8 mouse cellular contexts compared by ENCODE assay signal in the genomic region with DNA sequence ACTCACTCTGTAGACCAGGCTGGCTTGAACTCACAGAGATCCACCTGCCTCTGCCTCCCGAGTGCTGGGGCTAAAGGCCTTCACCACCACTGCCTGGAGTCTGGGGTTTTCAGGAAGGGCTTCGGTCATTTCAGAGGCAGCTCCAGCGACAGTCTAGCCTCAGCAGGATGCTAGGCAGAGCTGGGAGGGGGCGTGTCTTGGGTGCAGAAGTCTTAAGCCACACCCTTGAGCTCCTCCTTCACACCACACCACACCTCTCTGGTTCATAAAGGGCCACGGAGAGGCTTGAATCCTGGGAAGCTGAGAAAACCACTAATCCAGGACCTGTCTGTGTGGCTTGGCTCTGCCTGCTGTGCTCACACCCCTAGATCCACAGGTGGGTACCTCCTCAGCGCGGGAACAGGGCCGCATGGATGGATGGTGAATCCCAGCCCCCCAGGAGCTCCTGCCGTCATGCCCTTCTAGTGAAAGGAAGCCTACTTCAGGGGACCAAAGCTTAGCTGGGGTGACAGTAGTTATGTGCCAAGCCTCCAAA. TPM values are rescaled to one million over a fixed set of nuclear protein-coding genes. Genes with fewer than 3 reads are reported as not detected.
A peak's percentile ranks its signal among the peaks of the same experiment; 100 is the strongest.
DNase-seq lines count a peak whose midpoint lies in the region; ATAC-seq and TF ChIP-seq lines count a peak whose summit lies in the region.

Por (plus strand) TSS at position 293 of the 535 bp plus-strand sequence.

- TF ChIP-seq POLR2A in bone marrow, adult 2 months (IDR thresholded peaks at IDR 0.05; ENCODE audit: borderline replicate concordance, control insufficient read depth, low read depth, low read length) = no peak

- peak; percentile 67; the same call in 1 of the 2 replicates for ATAC-seq in intestine, embryonic 14.5 days (replicated peaks; ENCODE audit: low FRiP score, low TSS enrichment, low read depth)
- no peak for ATAC-seq in liver, embryonic 15.5 days (ENCODE audit: insufficient read depth)
- ATAC-seq in neural tube, embryonic 15.5 days (ENCODE audit: low FRiP score) = no peak

- H3K4me1 ChIP-seq in bone marrow, adult 2 months (ENCODE audit: control insufficient read depth, insufficient read depth, low read length) = peaks cover 4% of the 10 kb centered on the region
- H3K4me1 ChIP-seq in intestine, embryonic 14.5 days (replicated peaks; ENCODE audit: control insufficient read depth, insufficient read depth, low read length) = peaks cover 7% of the 10 kb centered on the region
- H3K4me1 ChIP-seq in liver, embryonic 15.5 days (replicated peaks) = peaks cover 24% of the 10 kb centered on the region
- H3K4me1 ChIP-seq in neural tube, embryonic 15.5 days = peaks cover 18% of the 10 kb centered on the region

- WGBS in bone marrow, adult 2 months = 35% methylated on average over 9 of the region's 9 CpGs
- WGBS in intestine, embryonic 14.5 days = 25% methylated on average over 9 of the region's 9 CpGs
- 27% methylated on average over 9 of the region's 9 CpGs for WGBS in liver, embryonic 15.5 days (ENCODE audit: insufficient replicate concordance)
- WGBS in neural tube, embryonic 15.5 days = 24% methylated on average over 9 of the region's 9 CpGs

- H3K4me3 ChIP-seq in bone marrow, adult 2 months (replicated peaks; ENCODE audit: control insufficient read depth, low read depth, low read length) = no peak within 1 kb of the TSS
- H3K4me3 ChIP-seq in intestine, embryonic 14.5 days (ENCODE audit: low read depth, low read length) = no peak within 1 kb of the TSS
- H3K4me3 ChIP-seq in liver, embryonic 15.5 days (replicated peaks) = no peak within 1 kb of the TSS
- no peak within 1 kb of the TSS for H3K4me3 ChIP-seq in neural tube, embryonic 15.5 days (replicated peaks)

- DNase-seq in layer of hippocampus, adult 18-20 months (ENCODE audit: low spot score in 2 of 2) = no peak
- DNase-seq in layer of hippocampus, adult 9-11 months = no peak
- no peak for DNase-seq in gastrocnemius, postnatal 25 days
- no peak for DNase-seq in intestine, embryonic 14.5 days (ENCODE audit: low spot score)
- DNase-seq in yolk sac, embryonic 10.5 days (ENCODE audit: low spot score) = no peak

- no peak for TF ChIP-seq CTCF in bone marrow, adult 2 months (IDR thresholded peaks at IDR 0.05; ENCODE audit: control insufficient read depth, insufficient read depth, low read length)

- H3K9me3 ChIP-seq in intestine, embryonic 14.5 days (ENCODE audit: control insufficient read depth, low read length) = peaks cover 4% of the 10 kb centered on the region; the same call in 1 of the 2 replicates
- H3K9me3 ChIP-seq in liver, embryonic 15.5 days (replicated peaks) = no peaks in the 10 kb centered on the region
- H3K9me3 ChIP-seq in neural tube, embryonic 15.5 days (replicated peaks) = no peaks in the 10 kb centered on the region

- no peak within 1 kb of the TSS for H3K27ac ChIP-seq in bone marrow, adult 2 months (ENCODE audit: control insufficient read depth, insufficient read depth, low read depth, low read length, poor library complexity)
- no peak within 1 kb of the TSS for H3K27ac ChIP-seq in intestine, embryonic 14.5 days (ENCODE audit: low read depth)
- no peak within 1 kb of the TSS for H3K27ac ChIP-seq in liver, embryonic 15.5 days (replicated peaks)
- no peak within 1 kb of the TSS for H3K27ac ChIP-seq in neural tube, embryonic 15.5 days (replicated peaks)

- no peak within 1 kb of the TSS for H3K4me2 ChIP-seq in intestine, embryonic 14.5 days (ENCODE audit: low read length)
- no peak within 1 kb of the TSS; the same call in 1 of the 2 replicates for H3K4me2 ChIP-seq in liver, embryonic 15.5 days
- H3K4me2 ChIP-seq in neural tube, embryonic 15.5 days = no peak within 1 kb of the TSS

- no peaks in the 10 kb centered on the region for H3K27me3 ChIP-seq in intestine, embryonic 14.5 days (replicated peaks; ENCODE audit: control insufficient read depth, insufficient read depth, low read length)
- no peaks in the 10 kb centered on the region for H3K27me3 ChIP-seq in liver, embryonic 15.5 days
- H3K27me3 ChIP-seq in neural tube, embryonic 15.5 days (replicated peaks) = no peaks in the 10 kb centered on the region

- no peaks in the 10 kb centered on the region for H3K36me3 ChIP-seq in intestine, embryonic 14.5 days (ENCODE audit: control insufficient read depth, insufficient read depth, low read length)
- H3K36me3 ChIP-seq in liver, embryonic 15.5 days (replicated peaks) = no peaks in the 10 kb centered on the region
- H3K36me3 ChIP-seq in neural tube, embryonic 15.5 days = no peaks in the 10 kb centered on the region

- H3K9ac ChIP-seq in intestine, embryonic 14.5 days (ENCODE audit: low read length) = no peak within 1 kb of the TSS
- no peak within 1 kb of the TSS for H3K9ac ChIP-seq in liver, embryonic 15.5 days
- H3K9ac ChIP-seq in neural tube, embryonic 15.5 days (replicated peaks) = no peak within 1 kb of the TSS

RNA-seq across cellular contexts. Expression of gene Por, which starts in this region (rescaled TPM):
- 100 to 1,000 TPM; 102 to 109 TPM for total RNA-seq in layer of hippocampus, adult 18-20 months (2021)
- polyA plus RNA-seq in bone marrow, adult 2 months (2011; ENCODE audit: insufficient read depth, insufficient read length, low replicate concordance, missing spikeins) = 17.6 and 28.4 TPM in 2 replicates
- total RNA-seq in gastrocnemius, postnatal 25 days (2021) = 10 to 100 TPM; 23.5 to 39.7 TPM
- 57.7 and 66.5 TPM in 2 replicates for polyA plus RNA-seq in intestine, embryonic 14.5 days (2014; fragmentation: Nextera tagmentation; extraction: Ambion mirVana)
- polyA plus RNA-seq in liver, embryonic 15.5 days (2015; fragmentation: Nextera tagmentation; extraction: Ambion mirVana) = 37.0 and 45.5 TPM in 2 replicates
- polyA plus RNA-seq in neural tube, embryonic 15.5 days (2015; fragmentation: Nextera tagmentation; extraction: Ambion mirVana) = 91.6 and 92.1 TPM in 2 replicates
